Mouse (Mus musculus) heart, postnatal 25 days (tissue): ENCODE measurements around the gene Adam10. TPM values are rescaled to one million over a fixed set of nuclear protein-coding genes. Genes with fewer than 3 reads are reported as not detected.

Source experiments
- microRNA-seq: library from miRNA; unstranded; fragments of <30 nt; microRNA quantifications from one replicate; pipeline ENCODE4 v1.2.0, GENCODE M21; 2022
- total RNA-seq, 2 experiments: library from RNA; stranded (reverse); gene quantifications; 2 replicates each; pipeline ENCODE4 v1.2.3; 2021

The Adam10 gene
- total RNA-seq, 2 experiments from 2014 or later, result 37.0 to 44.5 TPM

Small RNA genes lying within 50 kb of the gene (microRNA-seq; reads per million reads assigned to microRNA genes)
- not detected for gene Gm25149

Other genes starting within 250 kb of the Adam10 start
- 10 to 100 TPM; 18.4 to 21.2 TPM for gene Rnf111, start 175.3 kb upstream of the Adam10 start, total RNA-seq
- gene Sltm, start 136.2 kb upstream of the Adam10 start, total RNA-seq, result 10 to 100 TPM; 19.9 to 20.8 TPM
- gene Gm10642, start 22.7 kb upstream of the Adam10 start, total RNA-seq, result under 1 TPM; 0.36 to 0.42 TPM
- gene Mindy2, start 21.8 kb upstream of the Adam10 start, total RNA-seq, result 10 to 100 TPM; 32.2 to 38.6 TPM